Mouse (Mus musculus) heart, embryonic 10.5 days (tissue): Measurements from ENCODE around the gene Ppig. TPM values are rescaled to one million over a fixed set of nuclear protein-coding genes. Genes with fewer than 3 reads are reported as not detected.

Experiments used
- DNase-seq: peaks from one replicate; pipeline ENCODE4 v3.0.0-alpha.2; 2017; ENCODE audit warnings: low spot score
- H3K27ac ChIP-seq: fragments of 300-500 bp; sonication (generic); 2 replicates; pipeline ENCODE4 v1.5.1; 2016; ENCODE audit warnings: mild to moderate bottlenecking
- H3K27me3 ChIP-seq: fragments of 300-500 bp; sonication (generic); 2 replicates; pipeline ENCODE4 v1.6.1; 2016; ENCODE audit warnings: mild to moderate bottlenecking; ENCODE audit not compliant: poor library complexity, insufficient read depth, severe bottlenecking
- H3K36me3 ChIP-seq: fragments of 300-500 bp; sonication (generic); 2 replicates; pipeline ENCODE4 v1.6.1; 2016; ENCODE audit warnings: mild to moderate bottlenecking, moderate library complexity
- H3K4me1 ChIP-seq: fragments of 300-500 bp; sonication (generic); 2 replicates; pipeline ENCODE4 v1.6.1; 2016; ENCODE audit warnings: mild to moderate bottlenecking
- H3K4me3 ChIP-seq: fragments of 300-500 bp; sonication (generic); 2 replicates; pipeline ENCODE4 v1.5.1; 2016; ENCODE audit warnings: mild to moderate bottlenecking, moderate library complexity
- H3K9me3 ChIP-seq: fragments of 300-500 bp; sonication (generic); 2 replicates; pipeline ENCODE4 v1.6.1; 2016; ENCODE audit warnings: mild to moderate bottlenecking, moderate library complexity
- WGBS: fragments of 180-500 bp; shearing (Covaris S2); methylation state at CpG from one replicate; pipeline ENCODE4 v1.1.7; 2016; 5-methylcytosine and 5-hydroxymethylcytosine counted together
- polyA plus RNA-seq: library from polyadenylated mRNA; unstranded; fragments of >200 nt; fragmentation: Nextera tagmentation; extraction: Ambion mirVana; gene quantifications from 2 replicates; pipeline ENCODE4 v1.2.1, GENCODE M21; 2016

Ppig gene
- polyA plus RNA-seq, 1 experiment from 2014 or later: 114 TPM

DNA sequence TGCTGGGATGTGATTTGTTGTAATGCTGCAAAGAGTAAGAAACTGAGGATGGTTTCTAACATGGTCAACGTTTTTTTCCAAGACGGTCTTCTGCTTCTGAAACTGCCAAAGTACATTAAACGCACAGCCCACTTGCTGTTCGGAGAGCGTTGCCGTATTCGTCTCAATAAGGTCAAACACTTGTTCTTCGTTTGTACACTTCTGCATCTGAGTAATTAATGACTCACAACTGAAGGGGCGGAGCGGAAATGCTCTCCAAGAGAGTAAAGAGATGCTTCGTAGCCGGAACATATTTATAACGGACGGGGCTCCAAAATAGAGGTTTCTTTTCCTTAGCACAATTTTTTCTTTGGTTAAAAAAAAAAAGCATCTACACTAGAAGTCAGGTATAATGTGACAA is 10.2 kb upstream of the Ppig start:
- no peak for DNase-seq
- H3K27me3 ChIP-seq: no peaks in the 10 kb centered on the region
- 89% methylated on average over 14 of the region's 14 CpGs for WGBS
- H3K4me1 ChIP-seq: 0 out of 2 replicates have a peak, but pooled peaks cover 2% of the 10 kb centered on the region
- 0 out of 2 replicates have a peak overlapping the region, but pooled peaks have one; percentile 86 for H3K4me3 ChIP-seq
- H3K9me3 ChIP-seq: no peaks in the 10 kb centered on the region
- H3K36me3 ChIP-seq: peaks cover 32% of the 10 kb centered on the region
- no peak overlapping the region for H3K27ac ChIP-seq

GRCm38 (mm10) chr2:69712981-69713625 is 9.2 kb upstream of the Ppig start, which contains the start of gene Fastkd1:
TSS of gene Fastkd1 (minus strand) at chr2:69713516.
- peak; percentile 97 for DNase-seq
- peak within 1 kb of the TSS; percentile 90 for H3K27ac ChIP-seq
- H3K4me3 ChIP-seq: peak within 1 kb of the TSS; percentile 86
- 0 out of 2 replicates have a peak, but pooled peaks cover 2% of the 10 kb centered on the region for H3K4me1 ChIP-seq
- H3K27me3 ChIP-seq: no peaks in the 10 kb centered on the region
- H3K36me3 ChIP-seq: peaks cover 24% of the 10 kb centered on the region
- WGBS: under 1% methylated on average over 39 of the region's 39 CpGs
- no peaks in the 10 kb centered on the region for H3K9me3 ChIP-seq

DNA sequence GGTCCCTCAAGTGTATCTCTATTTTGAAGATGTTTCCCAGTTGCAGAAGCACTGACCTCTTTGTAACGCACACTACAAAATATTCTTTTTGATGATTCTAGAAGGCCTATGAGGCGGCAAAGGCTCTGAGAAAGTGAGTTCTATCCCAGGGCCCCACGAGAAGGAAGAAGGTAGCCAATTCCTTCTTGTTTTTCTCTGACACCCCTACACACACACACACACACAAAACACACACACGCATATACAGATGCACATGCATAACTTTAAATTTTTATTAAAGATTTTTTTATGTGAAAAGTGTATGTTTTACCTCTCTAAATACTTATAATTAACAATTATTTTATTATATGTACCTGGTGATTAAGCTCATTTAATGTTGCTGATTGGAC is 8.7 kb upstream of the Ppig start:
- DNase-seq: no peak
- Histone ChIP-seq H3K27ac (no peak overlapping the region), H3K27me3 (0 out of 2 replicates have a peak, but pooled peaks cover 5% of the 10 kb centered on the region), H3K4me3 (peak overlapping the region; percentile 86), H3K9me3 (no peaks in the 10 kb centered on the region), H3K4me1 (0 out of 2 replicates have a peak, but pooled peaks cover 2% of the 10 kb centered on the region), H3K36me3 (peaks cover 20% of the 10 kb centered on the region)
- WGBS: 34% methylated on average over 4 of the region's 4 CpGs

GRCm38 (mm10) chr2:69714126-69714525 is 8.2 kb upstream of the Ppig start:
- 0 out of 2 replicates have a peak, but pooled peaks cover 7% of the 10 kb centered on the region for H3K27me3 ChIP-seq
- 75% methylated on average over 5 of the region's 5 CpGs for WGBS
- no peak for DNase-seq
- 0 out of 2 replicates have a peak, but pooled peaks cover 2% of the 10 kb centered on the region for H3K4me1 ChIP-seq
- H3K36me3 ChIP-seq: peaks cover 18% of the 10 kb centered on the region
- H3K9me3 ChIP-seq: no peaks in the 10 kb centered on the region
- no peak overlapping the region for H3K27ac ChIP-seq
- no peak overlapping the region for H3K4me3 ChIP-seq

DNA sequence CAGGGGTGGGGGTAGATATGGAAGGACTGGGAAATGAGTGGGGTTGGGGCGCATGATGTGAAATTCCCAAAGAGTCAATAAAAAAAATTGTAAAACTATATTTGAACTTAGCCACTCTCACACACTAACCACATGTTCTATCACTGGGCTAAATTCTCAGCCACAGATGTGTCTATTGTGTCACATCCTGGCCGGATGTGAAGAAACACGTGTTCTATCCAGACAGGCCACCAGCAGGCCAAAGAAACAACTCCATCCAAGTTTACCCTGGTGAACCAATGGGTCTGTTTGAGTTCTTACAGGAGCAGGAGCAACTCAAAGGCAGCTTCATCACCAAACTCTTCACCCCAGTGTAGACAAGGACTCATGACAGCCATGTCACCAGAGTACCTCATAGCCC is 5.9 kb upstream of the Ppig start:
- Histone ChIP-seq H3K4me3 (no peak overlapping the region), H3K27me3 (0 out of 2 replicates have a peak, but pooled peaks cover 7% of the 10 kb centered on the region), H3K36me3 (no peaks in the 10 kb centered on the region), H3K4me1 (0 out of 2 replicates have a peak, but pooled peaks cover 2% of the 10 kb centered on the region), H3K9me3 (no peaks in the 10 kb centered on the region), H3K27ac (no peak overlapping the region)
- WGBS: 79% methylated on average over 3 of the region's 3 CpGs
- no peak for DNase-seq

DNA sequence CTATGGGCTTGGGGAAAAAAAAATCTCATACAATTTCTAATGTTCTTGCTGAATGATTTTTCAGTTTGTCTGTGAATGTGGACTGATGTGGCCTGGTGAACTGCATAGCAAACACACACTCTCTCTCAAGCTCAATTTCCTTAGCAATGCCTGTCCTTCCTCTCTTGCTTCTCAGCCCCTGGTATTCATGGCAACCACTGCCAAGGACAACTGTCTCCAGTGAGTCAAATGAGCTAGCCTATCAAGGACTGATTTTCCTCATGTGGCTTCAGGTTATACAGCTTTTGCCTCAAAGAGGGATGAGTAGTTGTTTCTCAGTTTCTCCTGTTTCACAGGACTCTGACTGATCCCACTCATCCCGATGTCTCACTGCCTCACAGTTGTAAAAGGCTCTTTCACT is 3.2 kb upstream of the Ppig start:
- Histone ChIP-seq H3K27ac (no peak overlapping the region), H3K36me3 (no peaks in the 10 kb centered on the region), H3K4me3 (no peak overlapping the region), H3K9me3 (no peaks in the 10 kb centered on the region), H3K4me1 (peaks cover 4% of the 10 kb centered on the region; the same call in 1 of the 2 replicates), H3K27me3 (0 out of 2 replicates have a peak, but pooled peaks cover 7% of the 10 kb centered on the region)
- 89% methylated on average over 1 of the region's 1 CpGs for WGBS
- no peak for DNase-seq

DNA sequence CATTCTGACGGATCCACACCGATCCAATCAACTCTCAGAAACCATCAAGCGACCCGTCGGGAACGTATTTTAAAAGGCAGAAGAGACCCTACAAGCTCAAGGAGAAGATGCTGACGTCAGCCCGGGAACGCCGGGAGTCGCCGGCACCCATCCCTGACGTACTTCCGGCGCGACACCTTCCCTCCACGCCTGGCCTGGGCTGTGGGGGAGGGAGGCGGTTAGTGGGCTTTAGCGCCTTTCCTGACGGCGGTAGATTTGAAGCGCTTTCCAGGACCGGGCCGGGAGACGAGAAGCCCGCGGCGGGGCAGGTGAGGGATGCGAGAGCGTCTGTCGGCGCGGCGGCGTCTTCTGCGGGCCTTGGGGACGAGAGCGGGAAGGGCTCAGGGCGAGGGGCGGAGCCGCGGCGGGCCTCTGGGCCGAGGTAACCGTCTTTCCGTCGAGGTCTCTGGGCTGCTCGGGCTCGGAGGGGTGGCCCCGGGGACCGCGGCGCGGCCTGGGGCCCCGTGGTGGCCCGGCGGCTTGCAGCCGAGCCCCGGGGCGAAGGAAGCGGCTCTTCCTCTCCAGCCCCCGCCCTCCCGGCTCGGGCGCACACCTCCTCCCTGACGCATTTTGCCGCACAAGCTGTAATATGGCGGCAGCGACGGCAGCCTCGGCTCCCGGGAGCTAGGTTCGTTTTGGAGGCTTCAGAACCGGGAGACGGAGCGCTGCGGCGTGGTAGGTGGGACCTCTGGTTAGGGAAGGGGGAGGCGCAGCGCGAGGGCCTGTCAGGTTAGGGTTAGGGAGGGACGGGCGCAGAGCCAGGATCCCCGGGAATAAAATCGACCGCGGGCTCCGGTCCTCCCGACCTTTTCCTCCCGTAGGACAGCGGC is 539 bp downstream of the Ppig start:
- WGBS: under 1% methylated on average over 91 of the region's 91 CpGs
- Histone ChIP-seq H3K27ac (peak overlapping the region; percentile 98), H3K27me3 (0 out of 2 replicates have a peak, but pooled peaks cover 7% of the 10 kb centered on the region), H3K4me1 (peaks cover 8% of the 10 kb centered on the region; the same call in 1 of the 2 replicates), H3K36me3 (0 out of 2 replicates have a peak, but pooled peaks cover 3% of the 10 kb centered on the region), H3K4me3 (peak overlapping the region; percentile 97), H3K9me3 (no peaks in the 10 kb centered on the region)
- DNase-seq: peak; percentile 96

DNA sequence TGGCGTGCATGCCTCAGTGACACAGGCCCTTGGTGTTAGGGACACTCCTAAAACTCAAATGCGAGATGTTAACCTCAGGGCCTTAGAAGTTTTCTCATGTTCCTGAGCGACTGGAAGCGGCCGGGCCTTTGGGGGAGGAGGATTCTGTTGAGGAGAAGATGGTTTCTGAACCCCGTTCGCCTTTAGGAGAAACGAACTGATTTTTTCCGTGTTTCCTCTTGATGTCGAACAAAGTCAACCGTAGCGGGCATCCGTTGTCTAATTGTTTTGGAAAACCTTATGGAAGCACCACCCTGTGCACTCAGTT is 1.1 kb downstream of the Ppig start:
- H3K4me1 ChIP-seq: peaks cover 8% of the 10 kb centered on the region; the same call in 1 of the 2 replicates

DNA sequence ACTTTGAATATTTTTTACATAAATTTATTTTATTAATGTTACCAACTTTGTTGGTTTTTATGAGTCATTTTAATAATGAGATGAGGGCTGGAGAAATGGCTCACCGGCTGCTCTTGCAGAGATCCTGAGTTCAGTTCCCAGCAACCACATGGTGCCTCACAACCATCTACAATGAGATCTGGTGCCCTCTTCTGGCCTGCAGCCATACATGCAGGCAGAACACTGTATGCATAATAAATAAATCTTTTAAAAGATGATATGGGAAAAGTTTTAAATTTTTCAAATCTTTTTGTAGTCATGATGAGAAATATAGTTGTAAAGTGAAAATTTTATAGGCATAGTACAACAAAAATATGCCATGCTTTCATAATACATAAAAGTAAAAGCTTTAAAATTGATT is 22.7 kb downstream of the Ppig start:
- Histone ChIP-seq H3K4me3 (no peak overlapping the region), H3K36me3 (peaks cover 95% of the 10 kb centered on the region)
- WGBS: 87% methylated on average over 1 of the region's 1 CpGs

More for the DNA sequence above, 1.1 kb downstream of the Ppig start:
- Histone ChIP-seq H3K27ac (peak overlapping the region; percentile 98), H3K27me3 (0 out of 2 replicates have a peak, but pooled peaks cover 3% of the 10 kb centered on the region), H3K36me3 (0 out of 2 replicates have a peak, but pooled peaks cover 3% of the 10 kb centered on the region), H3K4me3 (peak overlapping the region; percentile 97), H3K9me3 (no peaks in the 10 kb centered on the region)
- under 1% methylated on average over 13 of the region's 13 CpGs for WGBS
- no peak for DNase-seq

DNA sequence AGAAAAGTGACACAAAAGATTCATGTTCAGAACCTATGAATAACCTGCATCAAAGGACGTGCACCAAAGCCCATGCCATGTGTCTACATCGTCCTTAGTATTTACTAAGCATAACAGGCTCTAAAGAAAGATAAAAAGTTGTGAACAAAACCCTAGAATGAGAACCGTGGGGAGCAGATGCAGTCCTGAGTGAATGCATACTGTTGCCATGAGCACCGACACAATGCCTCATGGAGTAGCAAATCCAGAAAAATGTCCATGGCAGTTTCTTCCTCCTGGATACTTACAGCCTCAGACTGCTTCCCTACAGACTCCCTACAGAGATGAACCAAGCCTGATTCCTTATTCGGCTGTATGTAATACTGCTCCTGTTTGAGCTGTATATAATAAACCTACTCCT is 38.6 kb downstream of the Ppig start:
- H3K9me3 ChIP-seq: no peaks in the 10 kb centered on the region
- H3K4me1 ChIP-seq: no peaks in the 10 kb centered on the region
- H3K27ac ChIP-seq: no peak overlapping the region
- H3K36me3 ChIP-seq: no peaks in the 10 kb centered on the region
- no peak for DNase-seq
- H3K27me3 ChIP-seq: no peaks in the 10 kb centered on the region
- H3K4me3 ChIP-seq: no peak overlapping the region
- WGBS: 78% methylated on average over 5 of the region's 5 CpGs

More for the DNA sequence above, 22.7 kb downstream of the Ppig start:
- H3K27me3 ChIP-seq: no peaks in the 10 kb centered on the region
- no peaks in the 10 kb centered on the region for H3K4me1 ChIP-seq
- no peak overlapping the region for H3K27ac ChIP-seq
- no peak for DNase-seq
- H3K9me3 ChIP-seq: 0 out of 2 replicates have a peak, but pooled peaks cover 2% of the 10 kb centered on the region

- WGBS: 92% methylated on average over 4 of the region's 4 CpGs
- no peak for DNase-seq
- no peaks in the 10 kb centered on the region for H3K4me1 ChIP-seq
- H3K27me3 ChIP-seq: no peaks in the 10 kb centered on the region
- no peak overlapping the region for H3K4me3 ChIP-seq
- H3K36me3 ChIP-seq: no peaks in the 10 kb centered on the region
- no peak overlapping the region for H3K27ac ChIP-seq
- H3K9me3 ChIP-seq: no peaks in the 10 kb centered on the region
These were observed 41.0 kb downstream of the Ppig start for GRCm38 (mm10) chr2:69763340-69763739.

DNA sequence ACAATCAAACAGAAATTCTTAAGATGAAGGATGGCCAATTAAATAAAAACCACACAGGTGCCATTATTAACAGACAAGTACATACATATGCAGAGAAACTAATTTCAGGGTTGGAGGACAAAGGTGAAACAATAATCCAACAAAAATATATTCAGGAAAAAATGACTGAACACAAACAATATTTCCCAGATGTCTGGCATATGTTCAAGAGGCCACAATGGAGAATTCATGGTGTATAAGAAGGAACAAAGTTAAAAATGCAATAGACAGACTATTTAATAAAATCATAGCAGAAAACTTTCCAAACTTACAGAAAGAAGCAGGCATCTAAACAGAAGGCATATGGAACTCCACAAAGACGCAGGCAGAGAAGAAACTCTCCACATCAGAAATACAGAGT is 42.4 kb downstream of the Ppig start:
- no peak for DNase-seq
- H3K27ac ChIP-seq: no peak overlapping the region
- no peaks in the 10 kb centered on the region for H3K36me3 ChIP-seq
- H3K4me1 ChIP-seq: no peaks in the 10 kb centered on the region
- 83% methylated on average over 1 of the region's 1 CpGs for whole genome bisulfite sequencing
- H3K9me3 ChIP-seq: no peaks in the 10 kb centered on the region
- H3K4me3 ChIP-seq: no peak overlapping the region
- no peaks in the 10 kb centered on the region for H3K27me3 ChIP-seq

DNA sequence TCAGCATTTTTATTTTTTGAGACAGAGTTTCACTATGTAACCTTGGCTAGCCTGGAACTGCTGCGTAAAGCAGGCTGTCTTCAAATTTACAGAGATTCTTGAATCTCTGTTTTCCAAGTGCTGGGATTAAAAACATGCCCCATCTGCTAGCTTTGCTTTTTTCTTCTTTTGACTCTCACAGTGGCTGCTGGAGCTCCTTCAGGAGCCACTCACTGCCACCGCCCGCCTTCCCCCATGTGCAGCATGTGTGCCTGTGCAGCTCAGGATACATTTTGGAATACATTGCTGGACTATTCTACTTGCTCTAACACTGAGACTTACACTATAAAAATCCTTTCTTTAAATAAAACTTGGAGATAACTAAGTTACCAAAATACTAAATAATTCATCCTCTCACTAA is 51.0 kb downstream of the Ppig start:
- Histone ChIP-seq H3K4me3 (no peak overlapping the region), H3K27me3 (no peaks in the 10 kb centered on the region), H3K9me3 (no peaks in the 10 kb centered on the region), H3K27ac (no peak overlapping the region), H3K36me3 (peaks cover 6% of the 10 kb centered on the region; the same call in 1 of the 2 replicates), H3K4me1 (no peaks in the 10 kb centered on the region)
- WGBS: 96% methylated on average over 3 of the region's 3 CpGs
- DNase-seq: no peak
